Mouse (Mus musculus) thymus, adult 2 months (tissue): ENCODE results near the gene P2ry2.

Experiments
- CTCF ChIP-seq: fragments of 200-500 bp; IDR thresholded peaks from 2 replicates; pipeline ENCODE4 v1.5.1; 2012; ENCODE audit warnings: mild to moderate bottlenecking, control low read depth, low read length, moderate library complexity, borderline replicate concordance; ENCODE audit not compliant: control insufficient read depth, poor library complexity, insufficient read depth; ENCODE audit errors: extremely low read depth
- POLR2A ChIP-seq: fragments of 200-500 bp; IDR thresholded peaks from 2 replicates; pipeline ENCODE4 v1.6.1; 2012; ENCODE audit warnings: mild to moderate bottlenecking, low read length, control low read depth, moderate library complexity; ENCODE audit not compliant: control insufficient read depth, poor library complexity, insufficient read depth; ENCODE audit errors: extremely low read depth

- TF ChIP-seq CTCF (no peak), POLR2A (no peak)
These were observed 15.7 kb upstream of the P2ry2 start for GRCm38 (mm10) chr7:101028444-101028757.
